Comparison of ENCODE assay signal across 14 mouse cellular contexts in the genomic region with DNA sequence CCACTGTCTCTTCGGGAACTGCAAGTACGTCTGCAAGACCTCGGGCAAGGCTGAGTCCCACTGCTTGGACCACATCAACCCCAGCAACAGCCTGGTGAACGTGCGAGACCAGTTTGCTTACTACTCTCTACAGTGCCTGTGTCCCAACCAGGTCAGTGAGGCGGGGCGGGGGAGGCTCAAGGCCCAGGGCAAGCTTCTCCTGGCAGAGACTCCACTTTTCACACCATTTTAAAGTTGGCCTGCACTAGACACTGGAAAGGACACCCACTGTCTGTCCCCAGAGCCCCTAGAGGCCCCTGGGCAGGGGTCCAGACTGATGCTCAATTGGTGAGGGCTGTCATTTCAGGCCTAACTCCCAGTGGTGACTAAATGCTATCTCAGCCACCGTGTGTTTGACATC.
A peak's percentile ranks its signal among the peaks of the same experiment; 100 is the strongest.
DNase-seq lines count a peak whose midpoint lies in the region; ATAC-seq and TF ChIP-seq lines count a peak whose summit lies in the region.
"Had no signal": no experiment of that assay in that cellular context is flagged by ENCODE, and none has a peak within 500 bp of the region (broad histone marks: within the 10 kb centered on the region; RNA-seq: fewer than 3 reads in every experiment).

No protein-coding gene starts in this region.

- H3K27ac ChIP-seq in lung, embryonic 14.5 days (ENCODE audit: low read depth), result no peak overlapping the region
- H3K27ac ChIP-seq in ES-Bruce4 (ENCODE audit: insufficient read depth, low read length), result no peak overlapping the region
- H3K27ac ChIP-seq: hindbrain, embryonic 15.5 days; kidney, postnatal 0 days; left cerebral cortex, adult 2 months; liver, embryonic 13.5 days; midbrain, embryonic 13.5 days had no signal

- no peak for TF ChIP-seq CTCF in lung, embryonic 14.5 days (IDR thresholded peaks at IDR 0.05; ENCODE audit: low read depth)
- no peak for TF ChIP-seq CTCF in E14TG2a.4 (conservative IDR thresholded peaks at IDR 0.05; ENCODE audit: low read length)
- TF ChIP-seq CTCF in ES-Bruce4 (IDR thresholded peaks at IDR 0.05; ENCODE audit: low read depth, low read length), result no peak

- no peak for TF ChIP-seq EP300 in ES-Bruce4 (IDR thresholded peaks at IDR 0.05; ENCODE audit: insufficient read depth, low read depth, low read length)

- no peaks in the 10 kb centered on the region for H3K36me3 ChIP-seq in lung, embryonic 14.5 days (ENCODE audit: insufficient read depth)
- H3K36me3 ChIP-seq in E14TG2a.4 (ENCODE audit: insufficient read depth, low read length), result peaks cover 6% of the 10 kb centered on the region
- no peaks in the 10 kb centered on the region for H3K36me3 ChIP-seq in ES-Bruce4 (ENCODE audit: control insufficient read depth, insufficient read depth, low read length, poor library complexity, severe bottlenecking)
- H3K36me3 ChIP-seq: hindbrain, embryonic 15.5 days; liver, embryonic 13.5 days; midbrain, embryonic 13.5 days had no signal

- H3K27me3 ChIP-seq in lung, embryonic 14.5 days (ENCODE audit: insufficient read depth, low read length), result peaks cover 10% of the 10 kb centered on the region
- H3K27me3 ChIP-seq in E14TG2a.4 (ENCODE audit: insufficient read depth, low read length), result peaks cover 15% of the 10 kb centered on the region
- no peaks in the 10 kb centered on the region for H3K27me3 ChIP-seq in ES-Bruce4 (ENCODE audit: control insufficient read depth, insufficient read depth, low read length, poor library complexity, severe bottlenecking)

- H3K4me1 ChIP-seq in lung, embryonic 14.5 days (ENCODE audit: insufficient read depth), result peaks cover 12% of the 10 kb centered on the region
- H3K4me1 ChIP-seq in E14TG2a.4 (replicated peaks; ENCODE audit: low read depth, low read length) (peaks cover 86% of the 10 kb centered on the region), ES-Bruce4 (ENCODE audit: control insufficient read depth, insufficient read depth, low read length) (peaks cover 3% of the 10 kb centered on the region)

- TF ChIP-seq POLR2A in ES-Bruce4 (IDR thresholded peaks at IDR 0.05; ENCODE audit: insufficient read depth, low read length), result no peak

- WGBS in lung, embryonic 14.5 days, result 79% methylated on average over 8 of the region's 8 CpGs

- no peak overlapping the region for H3K9ac ChIP-seq in lung, embryonic 14.5 days
- peak overlapping the region; percentile 1; the same call in 1 of the 2 replicates for H3K9ac ChIP-seq in ES-Bruce4 (ENCODE audit: low read depth, poor library complexity, severe bottlenecking)
- H3K9ac ChIP-seq: hindbrain, embryonic 15.5 days; liver, embryonic 13.5 days; midbrain, embryonic 13.5 days had no signal

- H3K4me2 ChIP-seq in lung, embryonic 14.5 days, result no peak overlapping the region
- H3K4me2 ChIP-seq: hindbrain, embryonic 15.5 days; liver, embryonic 13.5 days; midbrain, embryonic 13.5 days had no signal

- ATAC-seq in lung, embryonic 14.5 days (ENCODE audit: insufficient read depth), result no peak
- ATAC-seq: midbrain, embryonic 13.5 days had no signal

- H3K4me3 ChIP-seq in lung, embryonic 14.5 days (ENCODE audit: low read depth, low read length), result no peak overlapping the region
- H3K4me3 ChIP-seq in E14TG2a.4 (replicated peaks; ENCODE audit: low read length) (peak overlapping the region; percentile 76), ES-Bruce4 (ENCODE audit: low read depth, low read length) (peak overlapping the region; percentile 49)
- H3K4me3 ChIP-seq: hindbrain, embryonic 15.5 days; left cerebral cortex, adult 2 months; liver, embryonic 13.5 days; megakaryocyte, embryonic 14.5 days; midbrain, embryonic 13.5 days had no signal

- DNase-seq in heart, adult 11 months, result peak; percentile 93
- no peak for DNase-seq in heart, adult 9 months (ENCODE audit: low spot score in 2 of 2)
- DNase-seq in lung, embryonic 14.5 days, result peak; percentile 58
- no peak for DNase-seq in lung, postnatal 14 days
- DNase-seq in kidney, postnatal 36 days, result no peak
- DNase-seq: kidney, adult 2 months; liver, embryonic 13.5 days had no signal

- no peaks in the 10 kb centered on the region for H3K9me3 ChIP-seq in lung, embryonic 14.5 days (ENCODE audit: low read depth, low read length)
- H3K9me3 ChIP-seq in E14TG2a.4 (ENCODE audit: low read length) (no peaks in the 10 kb centered on the region), ES-Bruce4 (replicated peaks; ENCODE audit: control insufficient read depth, insufficient read depth, low read length, poor library complexity, severe bottlenecking) (no peaks in the 10 kb centered on the region)
- H3K9me3 ChIP-seq: hindbrain, embryonic 15.5 days; liver, embryonic 13.5 days; megakaryocyte, embryonic 14.5 days; midbrain, embryonic 13.5 days had no signal

Comparison
In these comparisons a context has a peak if more than half of its experiments do, and no peak if none do; other contexts are left out.
1. DNase-seq: peak in heart, adult 11 months (single experiment) and lung, embryonic 14.5 days (single experiment); none in heart, adult 9 months (0 of 2), lung, postnatal 14 days (single experiment) and kidney, postnatal 36 days (0 of 2).